In the genomic region with DNA sequence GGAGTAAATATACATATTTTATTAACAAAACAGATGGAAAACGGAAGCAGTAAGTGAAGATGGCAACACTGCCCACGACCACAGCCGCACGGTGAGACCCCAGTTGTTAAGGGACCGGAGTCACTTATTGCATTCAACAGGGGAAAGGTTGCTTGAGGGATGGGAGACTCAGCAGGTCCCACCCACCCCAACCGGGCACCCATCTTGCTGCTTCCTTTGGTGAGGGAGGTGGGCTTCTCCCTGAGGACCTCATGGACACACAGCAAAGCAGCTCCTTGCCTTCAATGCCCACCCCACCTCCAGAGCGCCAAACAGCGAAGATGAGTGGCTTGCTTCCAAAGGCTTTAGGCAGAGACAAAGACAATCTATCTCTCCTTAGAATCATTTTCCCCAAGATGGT, we compare ENCODE assay signal across 9 mouse cellular contexts. TPM values are rescaled to one million over a fixed set of nuclear protein-coding genes. Genes with fewer than 3 reads are reported as not detected.
DNase-seq lines count a peak whose midpoint lies in the region; ATAC-seq and TF ChIP-seq lines count a peak whose summit lies in the region.
"Had no signal": no experiment of that assay in that cellular context is flagged by ENCODE, and none has a peak within 500 bp of the region (broad histone marks: within the 10 kb centered on the region; RNA-seq: fewer than 3 reads in every experiment).

No protein-coding gene starts in this region.

- 92% methylated on average over 8 of the region's 8 CpGs for WGBS in forebrain, embryonic 10.5 days
- 88% methylated on average over 8 of the region's 8 CpGs for WGBS in forebrain, embryonic 16.5 days
- WGBS in intestine, embryonic 14.5 days: 88% methylated on average over 8 of the region's 8 CpGs
- WGBS in intestine, embryonic 16.5 days: 92% methylated on average over 8 of the region's 8 CpGs
- 86% methylated on average over 8 of the region's 8 CpGs for WGBS in lung, embryonic 14.5 days
- WGBS in olfactory bulb, adult 2 months: 89% methylated on average over 8 of the region's 8 CpGs

- no peak for ATAC-seq in forebrain, embryonic 16.5 days
- ATAC-seq in intestine, embryonic 14.5 days (replicated peaks; ENCODE audit: low FRiP score, low TSS enrichment, low read depth): no peak
- no peak for ATAC-seq in intestine, embryonic 16.5 days
- no peak for ATAC-seq in lung, embryonic 14.5 days (ENCODE audit: insufficient read depth)

- peaks cover 44% of the 10 kb centered on the region for H3K4me1 ChIP-seq in forebrain, embryonic 10.5 days
- H3K4me1 ChIP-seq in forebrain, embryonic 16.5 days (replicated peaks; ENCODE audit: control insufficient read depth, insufficient read depth, low read length): peaks cover 18% of the 10 kb centered on the region
- peaks cover 14% of the 10 kb centered on the region for H3K4me1 ChIP-seq in intestine, embryonic 14.5 days (replicated peaks; ENCODE audit: control insufficient read depth, insufficient read depth, low read length)
- H3K4me1 ChIP-seq in intestine, embryonic 16.5 days (ENCODE audit: control insufficient read depth, insufficient read depth, low read length): peaks cover 13% of the 10 kb centered on the region
- H3K4me1 ChIP-seq in lung, embryonic 14.5 days (ENCODE audit: insufficient read depth): peaks cover 6% of the 10 kb centered on the region; the same call in 1 of the 2 replicates
- peaks cover 29% of the 10 kb centered on the region for H3K4me1 ChIP-seq in olfactory bulb, adult 2 months (ENCODE audit: control insufficient read depth, insufficient read depth, low read length)

- H3K36me3 ChIP-seq in forebrain, embryonic 10.5 days (replicated peaks): peaks cover 65% of the 10 kb centered on the region
- peaks cover 6% of the 10 kb centered on the region; the same call in 1 of the 2 replicates for H3K36me3 ChIP-seq in forebrain, embryonic 16.5 days (ENCODE audit: control insufficient read depth, insufficient read depth)
- H3K36me3 ChIP-seq in intestine, embryonic 14.5 days (ENCODE audit: control insufficient read depth, insufficient read depth, low read length): peaks cover 37% of the 10 kb centered on the region
- H3K36me3 ChIP-seq in intestine, embryonic 16.5 days (ENCODE audit: control insufficient read depth, insufficient read depth, low read length): peaks cover 14% of the 10 kb centered on the region; the same call in 1 of the 2 replicates
- peaks cover 36% of the 10 kb centered on the region for H3K36me3 ChIP-seq in lung, embryonic 14.5 days (ENCODE audit: insufficient read depth)

- H3K4me3 ChIP-seq in forebrain, embryonic 10.5 days: no peak overlapping the region
- H3K4me3 ChIP-seq in forebrain, embryonic 16.5 days (replicated peaks; ENCODE audit: low read length): no peak overlapping the region
- H3K4me3 ChIP-seq in intestine, embryonic 14.5 days (ENCODE audit: low read depth, low read length): no peak overlapping the region
- H3K4me3 ChIP-seq in intestine, embryonic 16.5 days (ENCODE audit: low read length): no peak overlapping the region
- no peak overlapping the region for H3K4me3 ChIP-seq in lung, embryonic 14.5 days (ENCODE audit: low read depth, low read length)
- no peak overlapping the region for H3K4me3 ChIP-seq in olfactory bulb, adult 2 months (ENCODE audit: insufficient read depth, low read depth, low read length)

- no peak for TF ChIP-seq POLR2A in olfactory bulb, adult 2 months (IDR thresholded peaks at IDR 0.05; ENCODE audit: insufficient read depth, low read depth, low read length)

- DNase-seq in forebrain, embryonic 10.5 days (ENCODE audit: extremely low spot score, low spot score): no peak
- no peak for DNase-seq in intestine, embryonic 14.5 days (ENCODE audit: low spot score)
- no peak for DNase-seq in lung, embryonic 14.5 days
- DNase-seq in lung, postnatal 10 days: no peak
- DNase-seq in spleen, postnatal 36 days (ENCODE audit: low spot score in 2 of 2): no peak

- TF ChIP-seq CTCF in lung, embryonic 14.5 days (IDR thresholded peaks at IDR 0.05; ENCODE audit: low read depth): no peak
- TF ChIP-seq CTCF in olfactory bulb, adult 2 months (IDR thresholded peaks at IDR 0.05; ENCODE audit: insufficient read depth, low read depth, low read length): no peak

- peak overlapping the region; percentile 12; the same call in 1 of the 2 replicates for H3K27ac ChIP-seq in forebrain, embryonic 10.5 days
- no peak overlapping the region for H3K27ac ChIP-seq in forebrain, embryonic 16.5 days (ENCODE audit: low read length)
- peak overlapping the region; percentile 89; the same call in 1 of the 2 replicates for H3K27ac ChIP-seq in intestine, embryonic 14.5 days (ENCODE audit: low read depth)
- no peak overlapping the region for H3K27ac ChIP-seq in intestine, embryonic 16.5 days (ENCODE audit: low read length)
- H3K27ac ChIP-seq in lung, embryonic 14.5 days (ENCODE audit: low read depth): peak overlapping the region; percentile 43; the same call in 1 of the 2 replicates
- H3K27ac ChIP-seq in olfactory bulb, adult 2 months (ENCODE audit: insufficient read depth, low read depth, low read length): peak overlapping the region; percentile 59; the same call in 1 of the 2 replicates

- no peaks in the 10 kb centered on the region for H3K9me3 ChIP-seq in forebrain, embryonic 10.5 days
- no peaks in the 10 kb centered on the region for H3K9me3 ChIP-seq in forebrain, embryonic 16.5 days (ENCODE audit: control insufficient read depth, low read length)
- H3K9me3 ChIP-seq in intestine, embryonic 14.5 days (ENCODE audit: control insufficient read depth, low read length): no peaks in the 10 kb centered on the region
- H3K9me3 ChIP-seq in intestine, embryonic 16.5 days (ENCODE audit: control insufficient read depth, low read length): no peaks in the 10 kb centered on the region
- H3K9me3 ChIP-seq in lung, embryonic 14.5 days (ENCODE audit: low read depth, low read length): no peaks in the 10 kb centered on the region

- H3K4me2 ChIP-seq in forebrain, embryonic 16.5 days (ENCODE audit: low read length): no peak overlapping the region
- H3K4me2 ChIP-seq in intestine, embryonic 14.5 days (ENCODE audit: low read length): no peak overlapping the region
- H3K4me2 ChIP-seq in intestine, embryonic 16.5 days (ENCODE audit: low read depth, low read length): no peak overlapping the region
- no peak overlapping the region for H3K4me2 ChIP-seq in lung, embryonic 14.5 days

- H3K9ac ChIP-seq in forebrain, embryonic 16.5 days (replicated peaks; ENCODE audit: low read depth, low read length): no peak overlapping the region
- no peak overlapping the region for H3K9ac ChIP-seq in intestine, embryonic 14.5 days (ENCODE audit: low read length)
- H3K9ac ChIP-seq in intestine, embryonic 16.5 days (ENCODE audit: low read depth, low read length): no peak overlapping the region
- H3K9ac ChIP-seq in lung, embryonic 14.5 days: no peak overlapping the region
- H3K9ac ChIP-seq: forebrain, postnatal 0 days had no signal

- no peaks in the 10 kb centered on the region for H3K27me3 ChIP-seq in forebrain, embryonic 10.5 days (ENCODE audit: poor library complexity, severe bottlenecking)
- H3K27me3 ChIP-seq in forebrain, embryonic 16.5 days (replicated peaks; ENCODE audit: control insufficient read depth, insufficient read depth, low read length): no peaks in the 10 kb centered on the region
- no peaks in the 10 kb centered on the region for H3K27me3 ChIP-seq in intestine, embryonic 14.5 days (replicated peaks; ENCODE audit: control insufficient read depth, insufficient read depth, low read length)
- no peaks in the 10 kb centered on the region for H3K27me3 ChIP-seq in intestine, embryonic 16.5 days (replicated peaks; ENCODE audit: control insufficient read depth, insufficient read depth, low read length)
- H3K27me3 ChIP-seq in lung, embryonic 14.5 days (ENCODE audit: insufficient read depth, low read length): no peaks in the 10 kb centered on the region

RNA-seq across cellular contexts. Expression of gene Dtx3, which starts 1.6 kb away (rescaled TPM):
- polyA plus RNA-seq in forebrain, embryonic 10.5 days (2016; fragmentation: Nextera tagmentation; extraction: Ambion mirVana): 106 and 108 TPM in 2 replicates
- 179 and 224 TPM in 2 replicates for polyA plus RNA-seq in forebrain, embryonic 16.5 days (2015; fragmentation: Nextera tagmentation; extraction: Ambion mirVana)
- 95.8 and 101 TPM in 2 replicates for polyA plus RNA-seq in intestine, embryonic 14.5 days (2014; fragmentation: Nextera tagmentation; extraction: Ambion mirVana)
- 54.4 and 56.9 TPM in 2 replicates for polyA plus RNA-seq in intestine, embryonic 16.5 days (2015; fragmentation: Nextera tagmentation; extraction: Ambion mirVana)
- 81.4 and 92.4 TPM in 2 replicates for polyA plus RNA-seq in lung, embryonic 14.5 days (2014; fragmentation: Nextera tagmentation; extraction: Ambion mirVana)
- 159 TPM in 1 of 2 replicates, not detected in the other for polyA plus RNA-seq in olfactory bulb, adult 2 months (2012; ENCODE audit: insufficient read depth, insufficient read length, low replicate concordance, missing spikeins)

RNA-seq across cellular contexts. Expression of gene Arhgef25, which starts 7.2 kb away (rescaled TPM):
- polyA plus RNA-seq in forebrain, embryonic 10.5 days (2016; fragmentation: Nextera tagmentation; extraction: Ambion mirVana): 23.7 and 25.7 TPM in 2 replicates
- 32.3 and 33.0 TPM in 2 replicates for polyA plus RNA-seq in forebrain, embryonic 16.5 days (2015; fragmentation: Nextera tagmentation; extraction: Ambion mirVana)
- 49.0 and 57.7 TPM in 2 replicates for polyA plus RNA-seq in intestine, embryonic 14.5 days (2014; fragmentation: Nextera tagmentation; extraction: Ambion mirVana)
- polyA plus RNA-seq in intestine, embryonic 16.5 days (2015; fragmentation: Nextera tagmentation; extraction: Ambion mirVana): 44.7 and 46.3 TPM in 2 replicates
- polyA plus RNA-seq in lung, embryonic 14.5 days (2014; fragmentation: Nextera tagmentation; extraction: Ambion mirVana): 45.8 and 48.7 TPM in 2 replicates
- polyA plus RNA-seq in olfactory bulb, adult 2 months (2012; ENCODE audit: insufficient read depth, insufficient read length, low replicate concordance, missing spikeins): not detected in 2 replicates

RNA-seq across cellular contexts. Expression of gene Pip4k2c, which starts 14.3 kb away (rescaled TPM):
- polyA plus RNA-seq in forebrain, embryonic 10.5 days (2016; fragmentation: Nextera tagmentation; extraction: Ambion mirVana): 21.3 and 21.4 TPM in 2 replicates
- 26.7 and 28.4 TPM in 2 replicates for polyA plus RNA-seq in forebrain, embryonic 16.5 days (2015; fragmentation: Nextera tagmentation; extraction: Ambion mirVana)
- polyA plus RNA-seq in intestine, embryonic 14.5 days (2014; fragmentation: Nextera tagmentation; extraction: Ambion mirVana): 24.2 and 25.9 TPM in 2 replicates
- polyA plus RNA-seq in intestine, embryonic 16.5 days (2015; fragmentation: Nextera tagmentation; extraction: Ambion mirVana): 40.3 and 44.5 TPM in 2 replicates
- polyA plus RNA-seq in lung, embryonic 14.5 days (2014; fragmentation: Nextera tagmentation; extraction: Ambion mirVana): 17.8 and 21.0 TPM in 2 replicates
- 102 TPM in 1 of 2 replicates, not detected in the other for polyA plus RNA-seq in olfactory bulb, adult 2 months (2012; ENCODE audit: insufficient read depth, insufficient read length, low replicate concordance, missing spikeins)

RNA-seq across cellular contexts. Expression of gene Slc26a10, which starts 16.7 kb away (rescaled TPM):
- 1.9 and 2.0 TPM in 2 replicates for polyA plus RNA-seq in forebrain, embryonic 10.5 days (2016; fragmentation: Nextera tagmentation; extraction: Ambion mirVana)
- polyA plus RNA-seq in forebrain, embryonic 16.5 days (2015; fragmentation: Nextera tagmentation; extraction: Ambion mirVana): 1.0 and 1.6 TPM in 2 replicates
- 0.93 and 1.3 TPM in 2 replicates for polyA plus RNA-seq in intestine, embryonic 14.5 days (2014; fragmentation: Nextera tagmentation; extraction: Ambion mirVana)
- polyA plus RNA-seq in intestine, embryonic 16.5 days (2015; fragmentation: Nextera tagmentation; extraction: Ambion mirVana): 1.0 and 1.1 TPM in 2 replicates
- polyA plus RNA-seq in lung, embryonic 14.5 days (2014; fragmentation: Nextera tagmentation; extraction: Ambion mirVana): 0.09 and 0.27 TPM in 2 replicates
- polyA plus RNA-seq in olfactory bulb, adult 2 months (2012; ENCODE audit: insufficient read depth, insufficient read length, low replicate concordance, missing spikeins): not detected in 2 replicates

RNA-seq across cellular contexts. Expression of gene B4galnt1, which starts 32.1 kb away (rescaled TPM):
- polyA plus RNA-seq in forebrain, embryonic 10.5 days (2016; fragmentation: Nextera tagmentation; extraction: Ambion mirVana): 4.0 and 5.0 TPM in 2 replicates
- 41.5 and 45.8 TPM in 2 replicates for polyA plus RNA-seq in forebrain, embryonic 16.5 days (2015; fragmentation: Nextera tagmentation; extraction: Ambion mirVana)
- polyA plus RNA-seq in intestine, embryonic 14.5 days (2014; fragmentation: Nextera tagmentation; extraction: Ambion mirVana): 54.3 and 66.0 TPM in 2 replicates
- polyA plus RNA-seq in intestine, embryonic 16.5 days (2015; fragmentation: Nextera tagmentation; extraction: Ambion mirVana): 65.6 and 66.7 TPM in 2 replicates
- 2.9 and 4.4 TPM in 2 replicates for polyA plus RNA-seq in lung, embryonic 14.5 days (2014; fragmentation: Nextera tagmentation; extraction: Ambion mirVana)
- not detected in 2 replicates for polyA plus RNA-seq in olfactory bulb, adult 2 months (2012; ENCODE audit: insufficient read depth, insufficient read length, low replicate concordance, missing spikeins)

Comparison
In these comparisons a context has a peak if more than half of its experiments do, and no peak if none do; other contexts are left out.
1. H3K27ac ChIP-seq: peak in forebrain, embryonic 10.5 days (single experiment), intestine, embryonic 14.5 days (single experiment), lung, embryonic 14.5 days (single experiment) and olfactory bulb, adult 2 months (single experiment); none in forebrain, embryonic 16.5 days (single experiment) and intestine, embryonic 16.5 days (single experiment).